7 mouse cellular contexts compared by ENCODE assay signal in the genomic region with DNA sequence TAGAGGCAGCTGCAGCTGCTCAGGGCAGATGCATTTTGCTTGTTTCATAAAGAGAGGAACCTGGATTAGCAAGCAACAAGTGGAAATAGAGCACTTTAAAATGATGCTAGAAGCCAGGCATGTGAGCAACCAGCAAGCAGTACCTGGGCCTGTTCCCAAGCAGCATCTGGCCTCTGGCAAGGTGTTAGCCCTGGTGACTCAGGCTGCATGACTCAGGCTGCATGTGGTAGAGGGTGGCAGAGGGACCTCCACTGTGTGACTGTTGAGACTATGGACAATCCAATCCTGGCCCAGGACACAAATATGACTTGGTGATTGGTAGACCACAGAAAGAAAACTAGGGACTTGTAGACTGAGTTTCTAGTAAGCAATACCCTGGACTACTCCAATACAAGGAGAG.
"Had no signal": no experiment of that assay in that cellular context is flagged by ENCODE, and none has a peak within 500 bp of the region (broad histone marks: within the 10 kb centered on the region; RNA-seq: fewer than 3 reads in every experiment).

No protein-coding gene starts in this region.

- DNase-seq: kidney, postnatal 25 days; layer of hippocampus, adult 9-11 months; liver, postnatal 0 days; lung, embryonic 14.5 days; right cerebral cortex, postnatal 25 days; spleen, adult 18-20 months; thymus, postnatal 25 days had no signal
